Comparison of ENCODE assay signal across 12 mouse cellular contexts in the genomic region with DNA sequence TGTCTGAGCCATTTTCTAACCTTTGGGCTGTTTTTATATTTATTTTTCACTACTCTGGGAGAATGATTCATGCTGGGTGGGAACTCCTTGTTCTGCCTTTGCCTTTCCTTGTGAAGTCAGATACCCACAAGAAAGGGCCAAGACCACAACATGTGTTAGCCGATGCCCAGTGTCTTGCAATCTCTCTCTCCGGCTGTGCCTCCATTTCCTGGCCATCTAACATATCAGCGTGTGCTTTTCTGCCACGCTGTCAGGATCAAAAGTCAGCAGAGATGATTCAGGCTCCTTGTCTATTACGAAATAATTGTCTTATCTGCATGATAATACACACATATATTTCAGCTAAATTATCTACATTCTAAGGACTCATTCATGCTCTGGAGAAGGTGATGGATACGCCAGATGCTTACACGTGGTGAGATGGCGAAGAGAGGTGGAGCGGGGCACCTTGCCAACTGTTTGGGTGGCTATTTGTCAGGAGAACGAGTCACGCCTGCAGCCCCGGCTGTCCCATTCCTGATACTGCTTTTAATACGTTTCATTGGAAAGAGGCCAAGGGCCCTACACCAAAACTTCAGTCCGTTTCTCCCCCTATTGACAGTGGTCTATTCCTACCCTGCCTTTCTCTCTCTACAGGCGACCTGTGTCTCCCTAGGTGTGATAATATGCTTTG.
DNase-seq lines count a peak whose midpoint lies in the region; ATAC-seq and TF ChIP-seq lines count a peak whose summit lies in the region.
"Had no signal": no experiment of that assay in that cellular context is flagged by ENCODE, and none has a peak within 500 bp of the region (broad histone marks: within the 10 kb centered on the region; RNA-seq: fewer than 3 reads in every experiment).

No protein-coding gene starts in this region.

- no peak for ATAC-seq in lung, embryonic 14.5 days (ENCODE audit: insufficient read depth)
- ATAC-seq in common myeloid progenitor, adult 5-6 weeks (replicated peaks; ENCODE audit: low read depth, poor library complexity, severe bottlenecking): peak; percentile 90

- no peak for DNase-seq in gastrocnemius, adult 2 months
- no peak for DNase-seq in gastrocnemius, adult 8-10 months (ENCODE audit: low spot score in 2 of 2)
- DNase-seq in lung, embryonic 14.5 days: peak; percentile 73
- DNase-seq in lung, postnatal 10 days: no peak
- DNase-seq in adrenal gland, adult 18-20 months (ENCODE audit: low spot score in 2 of 2): peak; percentile 55 to 58
- DNase-seq in kidney, adult 18-20 months: no peak
- DNase-seq in left cerebral cortex, adult 11 months (ENCODE audit: low spot score): no peak
- DNase-seq: layer of hippocampus, adult 9-11 months had no signal

- H3K36me3 ChIP-seq in lung, embryonic 14.5 days (ENCODE audit: insufficient read depth): no peaks in the 10 kb centered on the region
- H3K36me3 ChIP-seq: liver, embryonic 15.5 days had no signal

- peak overlapping the region; percentile 70 for H3K27ac ChIP-seq in gastrocnemius, adult 2 months
- H3K27ac ChIP-seq in lung, embryonic 14.5 days (ENCODE audit: low read depth): no peak overlapping the region
- H3K27ac ChIP-seq: forebrain, embryonic 13.5 days; liver, embryonic 15.5 days had no signal

- intact Hi-C loops in gastrocnemius, adult 2 months (cut with DNase I): no loop called here

- H3K4me2 ChIP-seq in lung, embryonic 14.5 days: peak overlapping the region; percentile 10; the same call in 1 of the 2 replicates
- H3K4me2 ChIP-seq: forebrain, embryonic 13.5 days; liver, embryonic 15.5 days had no signal

- TF ChIP-seq CTCF in gastrocnemius, adult 2 months (IDR thresholded peaks at IDR 0.05): no peak
- no peak for TF ChIP-seq CTCF in lung, embryonic 14.5 days (IDR thresholded peaks at IDR 0.05; ENCODE audit: low read depth)

- H3K9me3 ChIP-seq in lung, embryonic 14.5 days (ENCODE audit: low read depth, low read length): no peaks in the 10 kb centered on the region
- H3K9me3 ChIP-seq: forebrain, embryonic 13.5 days; liver, embryonic 15.5 days had no signal

- no peak overlapping the region for H3K4me3 ChIP-seq in gastrocnemius, adult 2 months
- no peak overlapping the region for H3K4me3 ChIP-seq in lung, embryonic 14.5 days (ENCODE audit: low read depth, low read length)
- H3K4me3 ChIP-seq: forebrain, embryonic 13.5 days; liver, embryonic 15.5 days had no signal

- 0 out of 2 replicates have a peak, but pooled peaks cover 5% of the 10 kb centered on the region for H3K4me1 ChIP-seq in lung, embryonic 14.5 days (ENCODE audit: insufficient read depth)

- H3K9ac ChIP-seq in lung, embryonic 14.5 days: no peak overlapping the region
- H3K9ac ChIP-seq: forebrain, embryonic 13.5 days; liver, embryonic 15.5 days had no signal

- 36% methylated on average over 15 of the region's 15 CpGs for WGBS in lung, embryonic 14.5 days

- H3K27me3 ChIP-seq in lung, embryonic 14.5 days (ENCODE audit: insufficient read depth, low read length): no peaks in the 10 kb centered on the region
- H3K27me3 ChIP-seq: CH12.LX; forebrain, embryonic 13.5 days; liver, embryonic 15.5 days had no signal

Comparison
In these comparisons a context has a peak if more than half of its experiments do, and no peak if none do; other contexts are left out.
1. DNase-seq: peak in lung, embryonic 14.5 days (single experiment) and adrenal gland, adult 18-20 months (2 of 2); none in gastrocnemius, adult 2 months (single experiment), gastrocnemius, adult 8-10 months (0 of 2), lung, postnatal 10 days (single experiment), kidney, adult 18-20 months (single experiment) and left cerebral cortex, adult 11 months (single experiment).